Mouse (Mus musculus): ENCODE results near the gene Sult5a1. TPM values are rescaled to one million over a fixed set of nuclear protein-coding genes. Genes with fewer than 3 reads are reported as not detected.

Sult5a1 gene
- polyA plus RNA-seq, 1 experiment from 2014 or later, result 13.9 TPM

DNA sequence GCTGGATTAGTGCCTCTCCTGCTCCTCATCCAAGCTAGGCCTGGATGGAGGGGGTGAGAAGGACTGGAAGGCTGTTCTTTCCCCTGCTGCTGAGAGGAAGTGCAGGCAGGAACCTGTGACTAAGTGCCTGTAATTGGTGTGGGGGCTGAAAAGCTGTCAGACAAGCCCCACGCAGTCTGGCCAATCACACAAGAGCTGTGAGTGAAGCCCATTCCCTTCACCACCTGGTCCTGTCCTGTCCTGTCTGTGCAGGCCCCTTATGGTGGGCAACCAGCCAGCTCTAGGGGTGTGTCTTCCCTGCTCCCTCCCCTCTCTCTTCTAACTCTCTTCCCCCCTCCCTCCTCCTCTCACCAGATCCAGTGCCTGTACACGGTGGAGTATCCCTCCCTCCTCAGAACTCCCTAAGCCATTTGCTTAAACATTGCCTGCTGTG lies 20.5 kb downstream of the Sult5a1 start:
- Histone ChIP-seq H3K9ac (ENCODE audit: low read depth, low read length) (0 out of 2 replicates have a peak overlapping the region, but pooled peaks have one; percentile 32), H3K4me1 (replicated peaks; ENCODE audit: insufficient read depth, low read length) (peaks cover 15% of the 10 kb centered on the region; the same call in 1 of the 2 replicates)

DNA sequence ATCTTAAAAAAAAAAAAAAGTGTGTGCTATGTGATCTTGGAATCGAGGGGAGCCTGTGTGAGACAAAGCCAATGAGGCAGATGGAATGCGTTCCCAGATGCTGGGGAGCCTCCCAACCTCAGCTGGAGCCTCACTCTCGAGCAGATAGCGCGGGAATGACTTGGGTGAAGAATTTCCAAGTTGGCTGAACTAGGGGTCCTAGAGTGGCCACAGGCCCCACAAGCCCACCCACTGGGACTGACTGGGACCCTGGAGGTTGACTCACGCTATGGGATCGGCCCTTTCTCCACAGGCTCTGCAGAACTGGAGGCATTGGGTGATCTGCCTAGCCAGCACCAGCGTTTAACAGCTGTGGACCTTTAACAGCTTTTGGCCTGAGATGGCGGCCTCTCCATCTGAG lies 21.8 kb downstream of the Sult5a1 start:
- no peak overlapping the region for H3K9ac ChIP-seq (ENCODE audit: low read depth, low read length)
- no peaks in the 10 kb centered on the region for H3K9me3 ChIP-seq (replicated peaks; ENCODE audit: low read length)
- no peaks in the 10 kb centered on the region for H3K27me3 ChIP-seq (ENCODE audit: insufficient read depth, low read length)
- no peak overlapping the region for H3K4me2 ChIP-seq (ENCODE audit: low read length)
- no peak for DNase-seq (ENCODE audit: low spot score)
- H3K4me3 ChIP-seq (replicated peaks; ENCODE audit: low read depth, low read length), result no peak overlapping the region
- H3K4me1 ChIP-seq (replicated peaks; ENCODE audit: insufficient read depth, low read length), result peaks cover 15% of the 10 kb centered on the region; the same call in 1 of the 2 replicates
- no peak overlapping the region for H3K27ac ChIP-seq
- WGBS, result 77% methylated on average over 9 of the region's 9 CpGs
- no peaks in the 10 kb centered on the region for H3K36me3 ChIP-seq (ENCODE audit: insufficient read depth, low read length)
- no peak for TF ChIP-seq CTCF (IDR thresholded peaks at IDR 0.05; ENCODE audit: low read depth)
- no peak for ATAC-seq (replicated peaks; ENCODE audit: low FRiP score, low read depth)

More for the DNA sequence above, 20.5 kb downstream of the Sult5a1 start:
- TF ChIP-seq CTCF (IDR thresholded peaks at IDR 0.05; ENCODE audit: low read depth), result no peak
- Histone ChIP-seq H3K27me3 (ENCODE audit: insufficient read depth, low read length) (no peaks in the 10 kb centered on the region), H3K27ac (peak overlapping the region; percentile 65), H3K9me3 (replicated peaks; ENCODE audit: low read length) (no peaks in the 10 kb centered on the region), H3K4me2 (ENCODE audit: low read length) (no peak overlapping the region), H3K36me3 (ENCODE audit: insufficient read depth, low read length) (no peaks in the 10 kb centered on the region), H3K4me3 (replicated peaks; ENCODE audit: low read depth, low read length) (no peak overlapping the region)
- WGBS, result 8% methylated on average over 2 of the region's 2 CpGs
- ATAC-seq (replicated peaks; ENCODE audit: low FRiP score, low read depth) (peak; percentile 82), DNase-seq (ENCODE audit: low spot score) (peak; percentile 92)

DNA sequence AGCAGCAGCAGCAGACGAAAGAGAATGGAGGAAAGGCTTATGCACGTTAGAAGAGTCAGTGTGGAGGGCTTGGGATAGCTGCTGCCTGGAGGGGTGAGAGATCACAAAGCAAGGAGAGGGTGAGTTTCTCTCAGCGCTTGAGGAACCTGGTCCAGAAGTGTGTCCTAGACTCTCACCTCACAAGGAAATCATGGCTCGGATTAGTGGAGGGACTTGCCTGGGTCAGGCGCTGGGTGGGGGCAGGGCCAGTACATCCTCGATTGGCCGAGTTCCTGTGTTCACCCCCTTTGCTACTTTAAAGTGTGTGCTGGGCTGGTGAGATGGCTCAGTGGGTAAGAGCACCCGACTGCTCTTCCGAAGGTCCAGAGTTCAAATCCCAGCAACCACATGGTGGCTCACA lies 22.3 kb downstream of the Sult5a1 start:
- no peak overlapping the region for H3K9ac ChIP-seq (ENCODE audit: low read depth, low read length)
- H3K36me3 ChIP-seq (ENCODE audit: insufficient read depth, low read length), result no peaks in the 10 kb centered on the region
- 53% methylated on average over 9 of the region's 9 CpGs for WGBS
- no peak for TF ChIP-seq CTCF (IDR thresholded peaks at IDR 0.05; ENCODE audit: low read depth)
- H3K27me3 ChIP-seq (ENCODE audit: insufficient read depth, low read length), result no peaks in the 10 kb centered on the region
- peaks cover 15% of the 10 kb centered on the region; the same call in 1 of the 2 replicates for H3K4me1 ChIP-seq (replicated peaks; ENCODE audit: insufficient read depth, low read length)
- no peak for ATAC-seq (replicated peaks; ENCODE audit: low FRiP score, low read depth)
- DNase-seq (ENCODE audit: low spot score), result no peak
- no peak overlapping the region for H3K27ac ChIP-seq
- no peak overlapping the region for H3K4me3 ChIP-seq (replicated peaks; ENCODE audit: low read depth, low read length)
- H3K4me2 ChIP-seq (ENCODE audit: low read length), result no peak overlapping the region
- no peaks in the 10 kb centered on the region for H3K9me3 ChIP-seq (replicated peaks; ENCODE audit: low read length)

DNA sequence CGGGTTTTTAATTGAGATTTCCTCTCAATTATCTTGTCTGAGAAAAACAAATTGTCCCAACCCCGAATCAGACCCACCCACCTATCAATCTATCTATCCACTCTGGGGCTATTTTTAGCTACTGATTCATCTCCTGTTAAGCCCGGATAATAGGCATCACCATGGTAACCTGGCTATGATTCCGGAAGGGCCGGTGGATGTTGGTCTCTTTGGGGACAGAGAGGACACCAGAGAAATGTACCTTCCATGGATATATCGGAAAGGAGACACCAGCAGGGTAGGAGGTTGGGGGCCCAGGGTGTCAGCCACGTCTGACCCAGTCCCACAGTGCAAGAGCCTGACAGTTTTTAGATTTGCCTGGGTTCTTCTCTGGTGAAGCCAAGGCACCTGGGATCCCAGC lies 22.7 kb downstream of the Sult5a1 start:
- 30% methylated on average over 7 of the region's 7 CpGs for WGBS
- TF ChIP-seq CTCF (IDR thresholded peaks at IDR 0.05; ENCODE audit: low read depth), result no peak
- no peak overlapping the region for H3K9ac ChIP-seq (ENCODE audit: low read depth, low read length)
- no peaks in the 10 kb centered on the region for H3K36me3 ChIP-seq (ENCODE audit: insufficient read depth, low read length)
- H3K4me2 ChIP-seq (ENCODE audit: low read length), result no peak overlapping the region
- no peaks in the 10 kb centered on the region for H3K9me3 ChIP-seq (replicated peaks; ENCODE audit: low read length)
- DNase-seq (ENCODE audit: low spot score), result no peak
- H3K27ac ChIP-seq, result no peak overlapping the region
- H3K27me3 ChIP-seq (ENCODE audit: insufficient read depth, low read length), result no peaks in the 10 kb centered on the region
- no peak for ATAC-seq (replicated peaks; ENCODE audit: low FRiP score, low read depth)
- H3K4me3 ChIP-seq (replicated peaks; ENCODE audit: low read depth, low read length), result no peak overlapping the region
- H3K4me1 ChIP-seq (replicated peaks; ENCODE audit: insufficient read depth, low read length), result peaks cover 15% of the 10 kb centered on the region; the same call in 1 of the 2 replicates

DNA sequence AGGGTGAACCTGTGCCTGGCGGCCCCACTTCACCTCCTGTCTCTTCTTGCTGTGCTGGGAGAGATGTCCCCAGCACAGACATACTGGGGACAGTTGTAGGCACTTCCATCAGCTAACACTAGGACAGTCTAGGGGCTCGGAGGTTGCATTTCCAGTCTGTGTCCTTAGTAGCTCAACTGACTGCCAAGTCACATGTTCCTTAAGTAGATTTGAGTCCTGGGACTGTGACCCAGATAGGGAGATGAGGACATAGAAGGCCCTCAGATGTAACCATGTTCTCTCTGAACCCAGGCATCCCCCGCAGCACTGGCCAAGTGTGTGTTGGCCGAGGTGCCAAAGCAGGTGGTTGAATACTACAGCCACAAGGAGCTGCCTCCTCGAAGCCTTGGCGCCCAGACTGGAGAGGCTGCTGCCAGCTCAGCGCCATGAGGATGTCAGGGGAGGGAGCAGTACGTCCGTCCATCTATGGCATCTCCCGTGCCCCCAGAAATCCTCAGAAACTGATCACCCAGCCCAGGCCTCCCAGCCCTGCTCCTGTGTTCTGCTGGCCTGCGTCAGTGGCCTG lies 23.9 kb downstream of the Sult5a1 start:
- no peaks in the 10 kb centered on the region for H3K27me3 ChIP-seq (ENCODE audit: insufficient read depth, low read length)
- H3K4me3 ChIP-seq (replicated peaks; ENCODE audit: low read depth, low read length), result no peak overlapping the region
- H3K9me3 ChIP-seq (replicated peaks; ENCODE audit: low read length), result no peaks in the 10 kb centered on the region
- DNase-seq (ENCODE audit: low spot score), result no peak
- H3K4me1 ChIP-seq (replicated peaks; ENCODE audit: insufficient read depth, low read length), result peaks cover 15% of the 10 kb centered on the region; the same call in 1 of the 2 replicates
- no peak overlapping the region for H3K9ac ChIP-seq (ENCODE audit: low read depth, low read length)
- no peak for TF ChIP-seq CTCF (IDR thresholded peaks at IDR 0.05; ENCODE audit: low read depth)
- WGBS, result 87% methylated on average over 11 of the region's 11 CpGs
- no peaks in the 10 kb centered on the region for H3K36me3 ChIP-seq (ENCODE audit: insufficient read depth, low read length)
- H3K27ac ChIP-seq, result no peak overlapping the region
- H3K4me2 ChIP-seq (ENCODE audit: low read length), result no peak overlapping the region
- no peak for ATAC-seq (replicated peaks; ENCODE audit: low FRiP score, low read depth)

DNA sequence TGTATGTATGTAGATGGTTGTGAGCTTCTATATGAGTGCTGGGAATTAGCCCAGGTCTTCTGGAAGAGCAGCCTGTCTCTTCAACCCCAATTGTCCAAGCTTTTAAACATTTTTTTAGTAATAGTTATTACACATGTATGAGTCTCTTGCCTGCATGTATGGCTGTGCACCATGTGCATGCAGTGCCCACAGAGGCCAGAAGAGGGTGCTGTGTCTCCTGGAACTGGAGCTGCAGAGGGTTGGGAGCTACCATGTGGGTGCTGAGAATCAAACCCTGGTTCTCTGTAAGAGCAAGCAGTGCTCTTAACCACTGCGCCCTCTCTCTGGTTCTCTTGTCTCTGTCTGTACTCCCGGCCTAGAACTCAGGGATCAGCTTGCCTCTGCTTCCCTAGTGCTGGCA lies 25.2 kb downstream of the Sult5a1 start:
- WGBS, result 97% methylated on average over 2 of the region's 2 CpGs

More for the DNA sequence above, 25.2 kb downstream of the Sult5a1 start:
- no peak for ATAC-seq (replicated peaks; ENCODE audit: low FRiP score, low read depth)
- Histone ChIP-seq H3K27ac (no peak overlapping the region), H3K4me2 (ENCODE audit: low read length) (no peak overlapping the region), H3K4me1 (replicated peaks; ENCODE audit: insufficient read depth, low read length) (peaks cover 10% of the 10 kb centered on the region; the same call in 1 of the 2 replicates), H3K27me3 (ENCODE audit: insufficient read depth, low read length) (no peaks in the 10 kb centered on the region), H3K4me3 (replicated peaks; ENCODE audit: low read depth, low read length) (no peak overlapping the region), H3K9me3 (replicated peaks; ENCODE audit: low read length) (no peaks in the 10 kb centered on the region), H3K36me3 (ENCODE audit: insufficient read depth, low read length) (no peaks in the 10 kb centered on the region), H3K9ac (ENCODE audit: low read depth, low read length) (no peak overlapping the region)
- DNase-seq (ENCODE audit: low spot score), result no peak
- peak; percentile 31 for TF ChIP-seq CTCF (IDR thresholded peaks at IDR 0.05; ENCODE audit: low read depth)
